Mouse (Mus musculus) megakaryocyte-erythroid progenitor cell, adult 5-6 weeks (primary cell): ENCODE measurements around the gene Acaa1b. TPM values are rescaled to one million over a fixed set of nuclear protein-coding genes. Genes with fewer than 3 reads are reported as not detected.

ENCODE experiments used
- total RNA-seq, 2 experiments: library from RNA; stranded (forward) in 1 of 2; stranded (reverse) in 1 of 2; fragments of 200-1000, 215-1000 nt in 1 of 2; fragments of >200 nt in 1 of 2; fragmentation: Nextera tagmentation in 1 of 2; gene quantifications; 2 replicates each; pipeline ENCODE4 v1.2.3; 2014 to 2017

The Acaa1b gene
- total RNA-seq, 2 experiments from 2014 or later, result not detected

Other genes starting within 250 kb of the Acaa1b start
- 7.2 and 14.6 TPM in 2 replicates for gene Ctdspl, start 230.6 kb downstream of the Acaa1b start, total RNA-seq (2014; fragmentation: Nextera tagmentation)
- gene Ctdspl, start 230.6 kb downstream of the Acaa1b start, total RNA-seq (2017), result 3.1 and 3.8 TPM in 2 replicates
- gene Vill, start 104.3 kb downstream of the Acaa1b start, total RNA-seq (2014; fragmentation: Nextera tagmentation), result 7.2 TPM in 1 of 2 replicates, not detected in the other
- gene Vill, start 104.3 kb downstream of the Acaa1b start, total RNA-seq (2017), result 8.7 and 11.9 TPM in 2 replicates
- gene Plcd1, start 63.6 kb downstream of the Acaa1b start, total RNA-seq (2014; fragmentation: Nextera tagmentation), result not detected in 2 replicates
- not detected in 2 replicates for gene Plcd1, start 63.6 kb downstream of the Acaa1b start, total RNA-seq (2017)
- gene Dlec1, start 54.6 kb downstream of the Acaa1b start, total RNA-seq (2014; fragmentation: Nextera tagmentation), result not detected in 2 replicates
- 0.65 TPM in 1 of 2 replicates, not detected in the other for gene Dlec1, start 54.6 kb downstream of the Acaa1b start, total RNA-seq (2017)
- not detected in 2 replicates for gene Gm47289, start 2.1 kb upstream of the Acaa1b start, total RNA-seq (2014; fragmentation: Nextera tagmentation)
- not detected in 2 replicates for gene Gm47289, start 2.1 kb upstream of the Acaa1b start, total RNA-seq (2017)
- not detected in 2 replicates for gene Slc22a13, start 52.0 kb upstream of the Acaa1b start, total RNA-seq (2014; fragmentation: Nextera tagmentation)
- not detected in 2 replicates for gene Slc22a13, start 52.0 kb upstream of the Acaa1b start, total RNA-seq (2017)
- 32.6 and 33.0 TPM in 2 replicates for gene Oxsr1, start 165.3 kb upstream of the Acaa1b start, total RNA-seq (2014; fragmentation: Nextera tagmentation)
- 50.4 and 55.4 TPM in 2 replicates for gene Oxsr1, start 165.3 kb upstream of the Acaa1b start, total RNA-seq (2017)
- gene Acaa1a, start 182.6 kb upstream of the Acaa1b start, total RNA-seq (2014; fragmentation: Nextera tagmentation), result 21.2 and 53.2 TPM in 2 replicates
- 8.3 and 30.1 TPM in 2 replicates for gene Acaa1a, start 182.6 kb upstream of the Acaa1b start, total RNA-seq (2017)
- gene Myd88, start 184.3 kb upstream of the Acaa1b start, total RNA-seq (2014; fragmentation: Nextera tagmentation), result 19.9 and 21.1 TPM in 2 replicates
- 16.2 and 18.8 TPM in 2 replicates for gene Myd88, start 184.3 kb upstream of the Acaa1b start, total RNA-seq (2017)
- gene Xylb, start 200.3 kb upstream of the Acaa1b start, total RNA-seq (2014; fragmentation: Nextera tagmentation), result 5.4 and 5.7 TPM in 2 replicates
- gene Xylb, start 200.3 kb upstream of the Acaa1b start, total RNA-seq (2017), result 4.3 and 4.8 TPM in 2 replicates
- not detected in 2 replicates for gene Slc22a14, start 208.5 kb upstream of the Acaa1b start, total RNA-seq (2014; fragmentation: Nextera tagmentation)
- gene Slc22a14, start 208.5 kb upstream of the Acaa1b start, total RNA-seq (2017), result not detected in 2 replicates
- 0.09 and 3.4 TPM in 2 replicates for gene Acvr2b, start 245.0 kb upstream of the Acaa1b start, total RNA-seq (2014; fragmentation: Nextera tagmentation)
- 1.3 TPM in 1 of 2 replicates, not detected in the other for gene Acvr2b, start 245.0 kb upstream of the Acaa1b start, total RNA-seq (2017)